Mouse (Mus musculus) forebrain, embryonic 10.5 days (tissue): ENCODE data around the gene Olfr279. TPM values are rescaled to one million over a fixed set of nuclear protein-coding genes. Genes with fewer than 3 reads are reported as not detected.
A peak's percentile ranks its signal among the peaks of the same experiment; 100 is the strongest.

ENCODE experiments used
- DNase-seq: peaks from one replicate; pipeline ENCODE4 v3.0.0-alpha.2; 2017; ENCODE audit warnings: low spot score; ENCODE audit errors: extremely low spot score
- H3K27ac ChIP-seq: fragments of 300-500 bp; sonication (generic); 2 replicates; pipeline ENCODE4 v1.5.1; 2016; ENCODE audit warnings: mild to moderate bottlenecking
- H3K27me3 ChIP-seq: fragments of 300-500 bp; sonication (generic); 2 replicates; pipeline ENCODE4 v1.6.1; 2016; ENCODE audit warnings: mild to moderate bottlenecking; ENCODE audit not compliant: poor library complexity, severe bottlenecking
- H3K36me3 ChIP-seq: fragments of 300-500 bp; sonication (generic); replicated peaks from 2 replicates; pipeline ENCODE4 v1.6.1; 2016; ENCODE audit warnings: mild to moderate bottlenecking, moderate library complexity
- H3K4me1 ChIP-seq: fragments of 300-500 bp; sonication (generic); 2 replicates; pipeline ENCODE4 v1.6.1; 2016
- H3K4me3 ChIP-seq: fragments of 300-500 bp; sonication (generic); 2 replicates; pipeline ENCODE4 v1.5.1; 2016; ENCODE audit warnings: mild to moderate bottlenecking, moderate library complexity
- H3K9me3 ChIP-seq: fragments of 300-500 bp; sonication (generic); 2 replicates; pipeline ENCODE4 v1.6.1; 2016; ENCODE audit warnings: mild to moderate bottlenecking, moderate library complexity
- WGBS: fragments of 180-500 bp; shearing (Covaris S2); methylation state at CpG from one replicate; pipeline ENCODE4 v1.1.7; 2016; 5-methylcytosine and 5-hydroxymethylcytosine counted together
- polyA plus RNA-seq: library from polyadenylated mRNA; unstranded; fragments of >200 nt; fragmentation: Nextera tagmentation; extraction: Ambion mirVana; gene quantifications from 2 replicates; pipeline ENCODE4 v1.2.1, GENCODE M21; 2016

The Olfr279 gene
- polyA plus RNA-seq, 1 experiment from 2014 or later: not detected

DNA sequence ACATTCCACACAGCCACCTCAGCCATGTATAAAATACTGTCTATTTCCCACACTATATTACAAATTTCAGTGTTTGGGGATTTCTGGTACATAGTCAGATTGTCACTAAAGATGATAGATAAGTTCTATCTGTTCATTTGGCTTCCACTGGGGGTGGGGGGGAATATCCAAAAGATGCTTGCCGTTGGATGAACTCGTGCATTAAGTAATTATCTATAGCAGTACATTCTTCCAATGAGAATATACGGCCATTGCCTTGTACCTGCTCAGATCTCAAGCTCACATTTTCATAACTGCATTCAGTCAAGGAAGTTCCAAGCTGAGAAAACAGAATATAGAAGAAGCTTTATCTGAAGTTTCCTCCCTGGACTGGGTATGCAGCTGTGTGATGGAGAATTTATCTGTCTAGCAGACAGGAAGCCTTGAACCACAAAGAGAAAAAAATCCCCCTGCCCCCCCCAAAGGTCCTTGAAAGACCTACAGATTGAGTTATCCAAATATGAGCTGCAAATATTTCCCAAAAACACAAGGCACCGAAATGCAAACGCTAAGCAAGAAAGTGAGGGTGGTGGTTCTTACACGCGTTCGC lies 5.7 kb upstream of the Olfr279 start:
- Histone ChIP-seq H3K36me3 (no peaks in the 10 kb centered on the region), H3K4me3 (no peak overlapping the region), H3K9me3 (no peaks in the 10 kb centered on the region), H3K27ac (no peak overlapping the region), H3K4me1 (no peaks in the 10 kb centered on the region), H3K27me3 (no peaks in the 10 kb centered on the region)
- DNase-seq: no peak
- WGBS: 94% methylated on average over 8 of the region's 8 CpGs

DNA sequence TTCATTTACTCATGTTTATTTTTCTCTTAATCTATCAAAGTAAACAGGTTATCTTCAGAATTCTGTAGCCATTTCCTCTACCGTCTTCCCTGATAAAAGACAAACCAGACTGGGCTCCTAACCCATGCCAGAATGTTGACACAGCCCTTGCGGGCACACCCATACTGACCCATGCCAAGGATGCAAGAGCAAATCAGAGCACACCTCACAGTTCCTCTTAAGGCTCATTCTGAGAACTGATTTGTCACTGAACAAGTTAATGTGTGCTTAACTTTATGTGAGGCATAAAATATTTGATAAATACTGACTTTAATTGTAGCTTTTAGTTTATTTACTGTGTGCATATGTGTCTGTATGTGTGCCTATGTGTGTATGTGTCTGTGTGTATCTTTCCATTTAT lies 870 bp upstream of the Olfr279 start:
- H3K4me1 ChIP-seq: no peaks in the 10 kb centered on the region
- H3K27ac ChIP-seq: no peak overlapping the region
- DNase-seq: no peak
- WGBS: 85% methylated on average over 2 of the region's 2 CpGs
- no peaks in the 10 kb centered on the region for H3K9me3 ChIP-seq
- no peaks in the 10 kb centered on the region for H3K36me3 ChIP-seq
- H3K27me3 ChIP-seq: no peaks in the 10 kb centered on the region
- no peak overlapping the region for H3K4me3 ChIP-seq

DNA sequence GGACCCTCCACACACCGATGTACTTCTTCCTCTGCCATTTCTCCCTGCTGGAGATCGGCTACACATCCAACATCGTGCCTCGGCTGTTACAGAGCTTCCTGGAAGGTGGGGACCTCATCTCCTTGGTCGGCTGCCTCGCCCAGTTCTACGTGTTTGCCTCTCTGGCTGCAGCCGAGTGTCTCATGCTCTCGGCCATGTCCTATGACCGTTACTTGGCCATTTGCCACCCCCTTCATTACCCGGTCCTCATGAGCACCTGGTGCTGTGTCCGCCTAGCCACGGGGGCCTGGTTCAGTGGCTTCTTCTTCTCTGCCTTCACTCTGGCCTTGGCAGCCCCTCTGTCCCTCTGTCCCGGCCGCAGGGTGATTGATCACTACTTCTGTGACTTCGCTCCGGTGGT lies 5.4 kb downstream of the Olfr279 start:
- no peaks in the 10 kb centered on the region for H3K9me3 ChIP-seq
- no peak overlapping the region for H3K27ac ChIP-seq
- no peaks in the 10 kb centered on the region for H3K36me3 ChIP-seq
- no peak for DNase-seq
- 93% methylated on average over 17 of the region's 17 CpGs for WGBS
- no peaks in the 10 kb centered on the region for H3K27me3 ChIP-seq
- no peak overlapping the region for H3K4me3 ChIP-seq
- no peaks in the 10 kb centered on the region for H3K4me1 ChIP-seq

DNA sequence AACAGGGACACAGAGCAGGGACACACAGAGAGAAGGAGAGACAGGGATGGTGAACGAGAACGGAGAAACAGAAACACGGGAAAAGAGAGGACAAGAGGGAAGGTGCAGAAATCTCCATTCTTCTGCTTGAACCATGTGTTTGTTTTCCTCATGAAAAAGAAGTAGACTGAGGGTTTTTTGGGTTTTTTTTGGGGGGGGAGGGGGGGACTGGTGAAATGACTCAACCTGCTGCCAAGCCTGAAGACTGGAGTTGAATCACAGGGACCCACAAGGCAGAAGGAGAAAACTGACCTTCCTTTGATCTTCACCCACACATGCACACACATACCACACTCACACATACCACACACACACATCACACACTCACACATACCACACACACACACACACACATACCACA lies 11.1 kb downstream of the Olfr279 start:
- WGBS: 88% methylated on average over 3 of the region's 3 CpGs
- peaks cover 5% of the 10 kb centered on the region; the same call in 1 of the 2 replicates for H3K4me1 ChIP-seq
- no peaks in the 10 kb centered on the region for H3K9me3 ChIP-seq
- no peak for DNase-seq
- no peak overlapping the region for H3K27ac ChIP-seq
- no peak overlapping the region for H3K4me3 ChIP-seq
- H3K36me3 ChIP-seq: no peaks in the 10 kb centered on the region
- peaks cover 7% of the 10 kb centered on the region; the same call in 1 of the 2 replicates for H3K27me3 ChIP-seq

DNA sequence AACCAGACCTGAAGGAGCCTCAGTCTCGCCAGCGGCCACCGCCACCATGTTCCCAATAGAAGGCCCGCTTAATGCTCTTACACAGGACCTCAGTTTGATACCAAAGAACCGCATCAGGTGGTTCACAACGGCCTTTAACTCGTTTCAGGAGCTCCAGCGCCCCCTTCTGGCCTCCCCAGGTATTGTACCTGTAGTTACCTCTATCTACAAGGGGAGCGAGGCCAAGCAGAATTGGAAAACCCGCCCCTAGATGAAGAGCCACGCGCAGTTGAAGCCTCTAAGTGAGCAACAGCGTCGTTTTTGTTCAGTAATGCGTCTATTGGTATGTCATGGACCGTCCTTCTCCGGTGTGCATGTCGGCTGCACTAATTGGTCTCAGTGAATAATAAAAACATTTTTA lies 12.3 kb downstream of the Olfr279 start:
- Histone ChIP-seq H3K27ac (no peak overlapping the region), H3K36me3 (no peaks in the 10 kb centered on the region), H3K4me3 (no peak overlapping the region), H3K27me3 (peaks cover 7% of the 10 kb centered on the region; the same call in 1 of the 2 replicates), H3K9me3 (no peaks in the 10 kb centered on the region), H3K4me1 (peaks cover 5% of the 10 kb centered on the region; the same call in 1 of the 2 replicates)
- peak; percentile 74 for DNase-seq
- WGBS: 12% methylated on average over 18 of the region's 18 CpGs

DNA sequence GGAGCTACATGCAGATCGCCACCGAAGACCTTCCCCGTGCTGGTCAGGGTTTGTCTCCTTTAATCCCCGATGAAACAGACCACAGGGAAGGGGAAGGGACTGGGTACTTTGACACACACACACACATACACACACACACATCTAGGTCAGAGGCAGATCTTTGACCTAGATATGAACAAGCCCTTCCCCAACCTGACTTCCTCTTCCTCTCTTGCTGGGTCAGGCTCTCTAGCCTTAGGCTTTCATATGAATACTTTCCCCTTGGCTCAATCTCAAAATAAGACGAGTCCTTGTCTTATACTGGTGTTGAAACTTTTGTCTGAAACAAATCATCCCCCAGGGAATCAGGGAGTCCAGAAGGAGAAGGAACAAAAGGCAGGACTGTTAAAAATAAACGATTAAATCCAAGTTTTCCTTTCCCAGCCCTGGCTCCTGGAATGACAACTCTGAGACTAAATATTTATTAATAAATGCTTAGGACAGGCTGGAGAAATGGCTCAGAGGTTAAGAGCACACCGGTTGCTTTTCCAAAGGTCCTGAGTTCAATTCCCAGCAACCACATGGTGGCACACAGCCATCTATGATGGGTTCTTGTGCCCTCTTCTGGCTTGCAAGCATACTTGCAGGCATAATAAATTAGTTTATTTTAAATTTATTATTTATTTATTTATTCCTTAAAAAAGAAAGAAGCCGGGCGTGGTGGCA lies 14.2 kb downstream of the Olfr279 start:
- H3K27me3 ChIP-seq: peaks cover 7% of the 10 kb centered on the region; the same call in 1 of the 2 replicates
- H3K27ac ChIP-seq: no peak overlapping the region
- no peak for DNase-seq
- H3K4me1 ChIP-seq: peaks cover 13% of the 10 kb centered on the region
- 91% methylated on average over 9 of the region's 9 CpGs for WGBS
- H3K36me3 ChIP-seq: no peaks in the 10 kb centered on the region
- no peaks in the 10 kb centered on the region for H3K9me3 ChIP-seq
- no peak overlapping the region for H3K4me3 ChIP-seq

DNA sequence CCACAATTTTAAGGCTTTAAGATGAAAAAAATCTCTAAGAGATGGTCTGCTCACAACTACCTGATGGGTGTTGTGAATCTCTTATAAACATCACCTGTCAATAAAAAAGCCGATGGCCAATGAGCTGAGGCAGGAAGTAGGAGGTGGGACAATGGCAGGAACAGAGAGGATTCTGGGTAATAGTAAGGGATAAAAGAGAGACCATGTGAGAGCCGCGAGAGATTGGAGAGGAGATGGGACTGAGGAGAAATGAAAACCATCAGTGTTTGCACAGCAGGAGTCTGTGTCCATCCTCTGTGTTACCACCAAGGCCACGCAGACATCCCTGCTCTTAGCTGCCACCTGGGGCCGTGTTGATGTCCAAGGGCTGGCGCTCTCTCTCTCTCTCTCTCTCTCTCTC lies 15.1 kb downstream of the Olfr279 start:
- Histone ChIP-seq H3K36me3 (no peaks in the 10 kb centered on the region), H3K4me1 (peaks cover 13% of the 10 kb centered on the region), H3K9me3 (no peaks in the 10 kb centered on the region), H3K4me3 (no peak overlapping the region), H3K27me3 (peaks cover 7% of the 10 kb centered on the region; the same call in 1 of the 2 replicates), H3K27ac (no peak overlapping the region)
- DNase-seq: no peak
- 88% methylated on average over 6 of the region's 6 CpGs for WGBS

DNA sequence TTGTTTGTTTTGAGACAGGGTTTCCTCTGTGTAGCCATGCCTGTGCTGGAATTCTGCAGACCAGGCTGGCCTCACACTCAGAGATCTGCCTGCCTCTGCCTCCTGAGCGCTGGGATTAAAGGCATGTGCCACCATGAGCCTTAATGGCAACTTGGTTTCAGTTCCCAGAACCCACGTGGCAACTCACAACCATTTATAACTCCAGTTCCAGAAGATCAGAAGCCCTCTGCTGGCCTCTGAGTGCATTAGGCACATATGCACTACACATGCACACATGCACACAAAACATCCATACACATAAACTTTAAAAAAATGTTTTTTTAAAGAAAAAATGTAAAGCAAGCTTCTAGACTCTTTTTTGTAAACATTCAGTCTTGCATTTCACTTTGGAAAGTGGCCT lies 17.2 kb downstream of the Olfr279 start:
- Histone ChIP-seq H3K9me3 (no peaks in the 10 kb centered on the region), H3K27ac (no peak overlapping the region), H3K27me3 (peaks cover 7% of the 10 kb centered on the region; the same call in 1 of the 2 replicates), H3K4me3 (no peak overlapping the region), H3K36me3 (no peaks in the 10 kb centered on the region), H3K4me1 (peaks cover 19% of the 10 kb centered on the region)
- DNase-seq: no peak
- WGBS: 63% methylated on average over 2 of the region's 2 CpGs

DNA sequence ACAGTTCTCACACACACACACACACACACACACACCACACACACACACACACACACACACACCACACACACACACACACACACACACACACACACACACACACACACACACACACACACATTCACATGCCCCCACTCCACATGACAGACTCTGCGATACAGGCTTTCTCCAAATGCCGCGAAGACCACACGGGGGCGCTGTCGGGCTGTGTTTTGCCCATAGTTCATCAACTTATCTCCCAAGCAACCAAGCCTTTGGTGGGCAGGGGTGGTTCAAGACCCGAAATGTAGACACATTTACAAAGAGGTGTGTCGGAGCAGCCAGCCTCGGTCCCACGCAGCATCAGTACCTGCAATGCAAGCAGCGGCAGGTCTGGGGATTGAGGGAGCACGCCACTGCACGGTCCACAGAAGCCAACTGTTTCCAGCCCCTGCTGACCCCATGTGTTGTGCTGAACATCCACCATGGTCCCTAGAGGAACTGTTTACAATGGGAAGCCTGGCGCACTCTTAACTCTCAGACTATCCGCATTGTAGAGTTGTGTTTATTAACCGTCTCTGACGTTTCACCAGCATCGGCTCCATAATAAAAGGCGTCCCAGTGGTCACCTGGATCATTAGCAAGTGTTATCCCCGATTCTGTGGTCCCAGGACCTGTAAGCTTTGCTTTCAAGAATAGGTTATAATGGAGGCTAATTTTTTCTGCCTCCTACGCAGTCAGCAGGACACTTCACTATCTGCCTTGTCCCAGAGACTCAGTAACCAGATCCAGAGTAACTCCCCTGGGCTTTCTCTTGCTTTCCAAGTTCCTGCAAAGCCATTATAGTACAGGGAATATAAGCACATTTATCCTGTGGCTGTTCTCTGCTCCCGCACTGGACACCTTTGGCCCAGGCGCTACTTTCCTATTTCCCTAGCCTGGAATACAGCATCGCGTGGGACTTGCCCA lies 18.5 kb downstream of the Olfr279 start:
- peaks cover 16% of the 10 kb centered on the region for H3K4me1 ChIP-seq
- H3K36me3 ChIP-seq: no peaks in the 10 kb centered on the region
- H3K27ac ChIP-seq: no peak overlapping the region
- no peaks in the 10 kb centered on the region for H3K9me3 ChIP-seq
- 34% methylated on average over 25 of the region's 25 CpGs for WGBS
- DNase-seq: peak; percentile 81
- no peaks in the 10 kb centered on the region for H3K27me3 ChIP-seq
- peak overlapping the region; percentile 39 for H3K4me3 ChIP-seq

DNA sequence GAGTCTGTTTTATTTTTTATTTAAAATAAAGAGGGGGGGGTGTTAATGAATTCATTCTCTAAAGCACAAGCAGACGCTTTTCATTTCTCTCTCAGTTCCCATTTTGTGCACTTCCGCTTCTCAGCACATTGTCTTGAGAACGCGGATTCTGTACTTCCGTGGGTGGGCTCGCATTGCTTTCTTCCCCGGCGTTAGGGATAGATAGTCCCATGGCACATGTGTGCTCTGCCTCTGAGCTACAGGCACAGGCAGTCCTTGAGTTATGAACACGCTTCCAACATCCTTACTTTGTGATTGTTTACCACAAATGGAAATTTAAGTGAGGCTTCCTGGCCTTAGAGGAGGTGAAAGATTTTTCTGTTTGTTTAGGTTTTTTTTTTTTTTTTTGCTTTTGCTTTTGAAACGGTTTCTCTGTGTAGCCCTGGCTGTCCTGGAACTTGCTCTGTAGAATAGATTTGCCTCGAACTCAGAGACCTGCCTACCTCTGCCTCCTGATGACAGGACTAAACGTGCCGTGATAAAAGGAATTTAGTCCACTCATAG lies 19.3 kb downstream of the Olfr279 start:
- H3K27ac ChIP-seq: no peak overlapping the region
- H3K9me3 ChIP-seq: no peaks in the 10 kb centered on the region
- H3K4me3 ChIP-seq: no peak overlapping the region
- peaks cover 16% of the 10 kb centered on the region for H3K4me1 ChIP-seq
- DNase-seq: no peak
- H3K27me3 ChIP-seq: no peaks in the 10 kb centered on the region
- WGBS: 79% methylated on average over 13 of the region's 13 CpGs
- H3K36me3 ChIP-seq: no peaks in the 10 kb centered on the region

DNA sequence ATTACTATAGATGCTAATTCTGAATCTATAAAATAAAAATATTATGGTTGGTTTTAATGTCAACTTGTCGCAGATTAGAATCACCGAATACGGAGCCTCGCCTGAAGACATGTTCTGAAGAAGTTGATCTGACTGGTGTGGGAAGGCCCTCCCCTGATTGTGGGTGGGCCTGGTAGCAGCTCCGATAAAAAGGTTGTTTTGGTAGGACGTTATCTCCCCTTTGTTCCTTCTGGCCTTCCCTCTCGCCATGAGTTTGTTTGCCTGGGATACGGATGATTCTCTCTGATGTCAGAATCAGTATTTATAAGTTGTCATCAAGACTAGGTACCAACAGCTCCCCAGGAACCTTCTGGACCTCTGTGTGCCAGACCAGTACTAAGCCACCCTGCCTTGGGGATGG lies 20.0 kb downstream of the Olfr279 start:
- peaks cover 16% of the 10 kb centered on the region for H3K4me1 ChIP-seq
- H3K27ac ChIP-seq: no peak overlapping the region
- no peak overlapping the region for H3K4me3 ChIP-seq
- H3K9me3 ChIP-seq: no peaks in the 10 kb centered on the region
- H3K27me3 ChIP-seq: no peaks in the 10 kb centered on the region
- H3K36me3 ChIP-seq: peaks cover 6% of the 10 kb centered on the region
- WGBS: 80% methylated on average over 8 of the region's 8 CpGs
- DNase-seq: no peak

DNA sequence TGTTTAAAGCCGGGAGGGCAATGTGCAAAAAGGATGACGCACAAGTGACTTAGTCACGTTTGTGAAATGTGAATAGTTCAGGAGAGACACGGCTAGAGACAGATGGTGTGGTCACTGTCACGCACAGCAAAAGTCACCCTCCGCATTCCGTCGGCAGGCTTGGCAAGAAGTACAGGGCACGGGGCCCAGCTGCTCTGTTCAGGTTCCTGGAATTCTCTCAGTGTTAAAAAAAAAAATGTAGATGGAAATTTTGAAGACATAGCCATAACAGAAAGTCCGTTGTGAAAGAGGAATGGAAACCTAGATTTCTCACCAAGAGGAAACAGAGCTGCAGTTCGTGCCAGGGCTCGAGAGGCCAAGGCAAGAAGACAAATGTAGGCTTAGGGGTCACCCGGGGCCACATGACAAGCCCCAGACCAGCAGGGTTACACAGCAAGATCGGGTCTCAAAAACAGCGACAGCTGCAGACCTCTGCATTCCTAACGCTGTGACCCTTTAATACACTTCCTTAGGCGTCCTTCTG lies 20.7 kb downstream of the Olfr279 start:
- no peaks in the 10 kb centered on the region for H3K9me3 ChIP-seq
- no peak overlapping the region for H3K27ac ChIP-seq
- no peaks in the 10 kb centered on the region for H3K27me3 ChIP-seq
- no peak overlapping the region for H3K4me3 ChIP-seq
- H3K36me3 ChIP-seq: peaks cover 12% of the 10 kb centered on the region
- peaks cover 16% of the 10 kb centered on the region for H3K4me1 ChIP-seq
- 73% methylated on average over 17 of the region's 17 CpGs for WGBS
- no peak for DNase-seq
